Mouse (Mus musculus) forelimb bud, embryonic 11.5 days (tissue): ENCODE measurements around the gene Anapc1.
A peak's percentile ranks its signal among the peaks of the same experiment; 100 is the strongest.

Experiments used
- DNase-seq: peaks from one replicate; pipeline ENCODE4 v3.0.0-alpha.2; 2012; ENCODE audit warnings: low read depth, low spot score

Anapc1 gene

GRCm38 (mm10) chr2:128566304-128567147, 120.7 kb downstream of the Anapc1 start:
- DNase-seq: no peak

- DNase-seq: peak; percentile 17
Observed at GRCm38 (mm10) chr2:128565904-128566303, 121.3 kb downstream of the Anapc1 start.

- no peak for DNase-seq
Observed at GRCm38 (mm10) chr2:128564195-128564594, 123.0 kb downstream of the Anapc1 start.
